Mouse (Mus musculus) lung, postnatal 0 days (tissue): ENCODE data around the gene Cpsf4. TPM values are rescaled to one million over a fixed set of nuclear protein-coding genes. Genes with fewer than 3 reads are reported as not detected.

ENCODE experiments used
- ATAC-seq: fragments of 200-750 bp; cut with Nextera tagmentation; 2 replicates; pipeline ENCODE4 v1.8.0; 2017; ENCODE audit warnings: moderate library complexity
- DNase-seq: peaks from one replicate; pipeline ENCODE4 v3.0.0-alpha.2; 2016; ENCODE audit warnings: low spot score
- H3K27ac ChIP-seq: fragments of 300-500 bp; sonication (generic); 2 replicates; pipeline ENCODE4 v1.5.1; 2014; ENCODE audit warnings: antibody characterized with exemption, mild to moderate bottlenecking, low read length, mixed read lengths
- H3K27me3 ChIP-seq: fragments of 300-500 bp; sonication (generic); replicated peaks from 2 replicates; pipeline ENCODE4 v1.6.1; 2014; ENCODE audit warnings: low read length, mixed read lengths; ENCODE audit not compliant: insufficient read depth
- H3K36me3 ChIP-seq: fragments of 300-500 bp; sonication (generic); 2 replicates; pipeline ENCODE4 v1.6.1; 2014; ENCODE audit warnings: low read length, mixed read lengths; ENCODE audit not compliant: insufficient read depth
- H3K4me1 ChIP-seq: fragments of 300-500 bp; sonication (generic); 2 replicates; pipeline ENCODE4 v1.6.1; 2014; ENCODE audit warnings: antibody characterized with exemption, low read depth, low read length, mixed read lengths; ENCODE audit not compliant: insufficient read depth
- H3K4me2 ChIP-seq: fragments of 300-500 bp; sonication (generic); replicated peaks from 2 replicates; pipeline ENCODE4 v1.6.1; 2014; ENCODE audit warnings: low read depth, mild to moderate bottlenecking, low read length, moderate library complexity, mixed read lengths
- H3K4me3 ChIP-seq: fragments of 300-500 bp; sonication (generic); 2 replicates; pipeline ENCODE4 v1.5.1; 2014; ENCODE audit warnings: low read depth, low read length
- H3K9ac ChIP-seq: fragments of 300-500 bp; sonication (generic); replicated peaks from 2 replicates; pipeline ENCODE4 v1.6.1; 2014; ENCODE audit warnings: low read depth, mild to moderate bottlenecking
- H3K9me3 ChIP-seq: fragments of 300-500 bp; sonication (generic); 2 replicates; pipeline ENCODE4 v1.6.1; 2016; ENCODE audit warnings: low read length, mixed read lengths
- CTCF ChIP-seq: IDR thresholded peaks from 2 replicates; pipeline ENCODE4 v1.5.1; 2016; ENCODE audit warnings: antibody characterized with exemption, mild to moderate bottlenecking
- EP300 ChIP-seq: IDR thresholded peaks from 2 replicates; pipeline ENCODE4 v1.6.1; 2016; ENCODE audit warnings: antibody characterized with exemption, mild to moderate bottlenecking, control low read depth
- WGBS: fragments of 180-500 bp; shearing (Covaris S2); extraction: QIAGEN DNeasy Blood & Tissue Kit; methylation state at CpG from one replicate; pipeline ENCODE4 v1.1.7; 2014; 5-methylcytosine and 5-hydroxymethylcytosine counted together
- polyA plus RNA-seq: library from polyadenylated mRNA; unstranded; fragments of >200 nt; fragmentation: Nextera tagmentation; extraction: Ambion mirVana; gene quantifications from 2 replicates; pipeline ENCODE4 v1.2.1, GENCODE M21; 2015

Cpsf4 gene
- polyA plus RNA-seq, 1 experiment from 2014 or later = 25.9 TPM

- H3K27me3 ChIP-seq = no peaks in the 10 kb centered on the region
- peaks cover 14% of the 10 kb centered on the region for H3K4me1 ChIP-seq
- WGBS = 1% methylated on average over 41 of the region's 41 CpGs
- peak overlapping the region; percentile 85 for H3K27ac ChIP-seq
- peaks cover 32% of the 10 kb centered on the region; the same call in 1 of the 2 replicates for H3K36me3 ChIP-seq
- peak overlapping the region; percentile 87 for H3K9ac ChIP-seq
- H3K4me3 ChIP-seq = peak overlapping the region; percentile 66
- no peaks in the 10 kb centered on the region for H3K9me3 ChIP-seq
- DNase-seq (peak; percentile 96), ATAC-seq (peak; percentile 95)
- peak overlapping the region; percentile 72 for H3K4me2 ChIP-seq
- 0 out of 2 replicates have a peak, but pooled peaks have one; percentile 25 for TF ChIP-seq EP300
- no peak for TF ChIP-seq CTCF
These were observed 24.1 kb downstream of the Cpsf4 start for GRCm38 (mm10) chr5:145190875-145191798.

GRCm38 (mm10) chr5:145191962-145192361 is 24.9 kb downstream of the Cpsf4 start, which contains the start of gene Atp5j2:
TSS of gene Atp5j2 (minus strand) at chr5:145192062.
- peak within 1 kb of the TSS; percentile 85 for H3K27ac ChIP-seq
- H3K27me3 ChIP-seq = no peaks in the 10 kb centered on the region
- peak within 1 kb of the TSS; percentile 72 for H3K4me2 ChIP-seq
- peaks cover 14% of the 10 kb centered on the region for H3K4me1 ChIP-seq
- no peak for ATAC-seq
- H3K4me3 ChIP-seq = peak within 1 kb of the TSS; percentile 66
- peaks cover 31% of the 10 kb centered on the region; the same call in 1 of the 2 replicates for H3K36me3 ChIP-seq
- H3K9ac ChIP-seq = peak within 1 kb of the TSS; percentile 87
- TF ChIP-seq EP300 (no peak), CTCF (no peak)
- WGBS = 76% methylated on average over 2 of the region's 2 CpGs
- H3K9me3 ChIP-seq = no peaks in the 10 kb centered on the region
- no peak for DNase-seq

GRCm38 (mm10) chr5:145200387-145200786 is 33.4 kb downstream of the Cpsf4 start:
- ATAC-seq = no peak
- H3K4me3 ChIP-seq = no peak overlapping the region

GRCm38 (mm10) chr5:145201321-145201991 is 34.4 kb downstream of the Cpsf4 start, which contains the start of gene Zkscan14:
TSS of gene Zkscan14 (minus strand) at chr5:145201868.
- peak within 1 kb of the TSS; percentile 89 for H3K4me3 ChIP-seq
- whole genome bisulfite sequencing = 2% methylated on average over 37 of the region's 37 CpGs
- H3K4me1 ChIP-seq = peaks cover 7% of the 10 kb centered on the region; the same call in 1 of the 2 replicates
- DNase-seq (peak; percentile 95), ATAC-seq (peak; percentile 7; the same call in 1 of the 2 replicates)
- 0 out of 2 replicates have a peak, but pooled peaks cover 8% of the 10 kb centered on the region for H3K36me3 ChIP-seq
- no peaks in the 10 kb centered on the region for H3K27me3 ChIP-seq
- TF ChIP-seq CTCF = no peak
- TF ChIP-seq EP300 = peak; percentile 37; the same call in 1 of the 2 replicates
- H3K9me3 ChIP-seq = no peaks in the 10 kb centered on the region
- H3K4me2 ChIP-seq = peak within 1 kb of the TSS; percentile 91
- H3K9ac ChIP-seq = peak within 1 kb of the TSS; percentile 94
- peak within 1 kb of the TSS; percentile 96 for H3K27ac ChIP-seq

More at GRCm38 (mm10) chr5:145200387-145200786, 33.4 kb downstream of the Cpsf4 start:
- no peak overlapping the region for H3K27ac ChIP-seq
- peak overlapping the region; percentile 91; the same call in 1 of the 2 replicates for H3K4me2 ChIP-seq
- no peaks in the 10 kb centered on the region for H3K27me3 ChIP-seq
- TF ChIP-seq EP300 = no peak
- TF ChIP-seq CTCF = no peak
- 76% methylated on average over 7 of the region's 7 CpGs for WGBS
- peaks cover 18% of the 10 kb centered on the region; the same call in 1 of the 2 replicates for H3K36me3 ChIP-seq
- no peak for DNase-seq
- H3K4me1 ChIP-seq = peaks cover 7% of the 10 kb centered on the region; the same call in 1 of the 2 replicates
- H3K9me3 ChIP-seq = no peaks in the 10 kb centered on the region
- 0 out of 2 replicates have a peak overlapping the region, but pooled peaks have one; percentile 23 for H3K9ac ChIP-seq

- H3K9ac ChIP-seq = no peak overlapping the region
- no peaks in the 10 kb centered on the region for H3K9me3 ChIP-seq
- H3K27ac ChIP-seq = no peak overlapping the region
- no peak for ATAC-seq
- TF ChIP-seq EP300 (no peak), CTCF (0 out of 2 replicates have a peak, but pooled peaks have one; percentile 12)
- H3K4me3 ChIP-seq = no peak overlapping the region
- H3K36me3 ChIP-seq = 0 out of 2 replicates have a peak, but pooled peaks cover 7% of the 10 kb centered on the region
- no peaks in the 10 kb centered on the region for H3K27me3 ChIP-seq
- H3K4me2 ChIP-seq = no peak overlapping the region
- 44% methylated on average over 3 of the region's 3 CpGs for WGBS
- no peak for DNase-seq
- H3K4me1 ChIP-seq = peaks cover 7% of the 10 kb centered on the region; the same call in 1 of the 2 replicates
These were observed 35.4 kb downstream of the Cpsf4 start for GRCm38 (mm10) chr5:145202446-145202845.
